Mouse (Mus musculus) heart, adult 10 weeks (tissue): Measurements from ENCODE around the gene Batf. TPM values are rescaled to one million over a fixed set of nuclear protein-coding genes. Genes with fewer than 3 reads are reported as not detected.

Experiments used
- polyA plus RNA-seq: library from polyadenylated mRNA; stranded (reverse); fragments of 350-450 nt; fragmentation: Illumina TruSeq; extraction: RNeasy Lipid Tissue Mini Kit (QIAGEN cat#74804); gene quantifications from one replicate; pipeline ENCODE4 v1.2.3, GENCODE M21; 2014; ENCODE audit warnings: low read depth, low replicate concordance

Gene Batf
- 1.4 TPM for polyA plus RNA-seq

GRCm38 (mm10) chr12:85686466-85687216 is at the start of gene Batf:
Gene Batf, plus strand, starts transcription at chr12:85686669.

GRCm38 (mm10) chr12:85745827-85746695 is 59.6 kb downstream of the Batf start, which contains the start of gene Flvcr2:
Gene Flvcr2, plus strand, starts transcription at chr12:85746539.

Other genes starting within 250 kb of the Batf start
- 31.4 TPM for gene Fos, start 212.8 kb upstream of the Batf start, polyA plus RNA-seq
- gene Jdp2, start 87.6 kb upstream of the Batf start, polyA plus RNA-seq, result 10.2 TPM
- 3.3 TPM for gene Flvcr2, start 59.9 kb downstream of the Batf start, polyA plus RNA-seq
- gene Erg28, start 137.9 kb downstream of the Batf start, polyA plus RNA-seq, result 9.5 TPM
- gene Ttll5, start 138.0 kb downstream of the Batf start, polyA plus RNA-seq, result 11.9 TPM